Mouse (Mus musculus) urinary bladder, postnatal 14 days (tissue): ENCODE measurements around the gene Ska2.
A peak's percentile ranks its signal among the peaks of the same experiment; 100 is the strongest.

ENCODE experiments used
- DNase-seq: peaks from one replicate; pipeline ENCODE4 v3.0.0; 2021; ENCODE audit warnings: low spot score

Gene Ska2

GRCm38 (mm10) chr11:87108755-87109518 is at the start of gene Ska2:
Gene Ska2 (plus strand): TSS chr11:87109234.
- peak; percentile 97 for DNase-seq

- DNase-seq: no peak
Observed at GRCm38 (mm10) chr11:87060410-87060809, 48.6 kb upstream of the Ska2 start.

GRCm38 (mm10) chr11:87062087-87062486 is 46.9 kb upstream of the Ska2 start:
- no peak for DNase-seq

- DNase-seq: peak; percentile 73
Observed at GRCm38 (mm10) chr11:87073343-87073865, 35.6 kb upstream of the Ska2 start.

- peak; percentile 85 for DNase-seq
Observed at GRCm38 (mm10) chr11:87073866-87074440, 35.1 kb upstream of the Ska2 start, which contains the start of gene Gdpd1. Gene Gdpd1 (minus strand): TSS chr11:87074062.

GRCm38 (mm10) chr11:87083712-87084111 is 25.3 kb upstream of the Ska2 start:
- DNase-seq: no peak

- DNase-seq: no peak
Observed at GRCm38 (mm10) chr11:87085461-87085860, 23.6 kb upstream of the Ska2 start.

- DNase-seq: peak; percentile 83
Observed at GRCm38 (mm10) chr11:87086290-87086984, 22.6 kb upstream of the Ska2 start, which contains the start of gene Smg8. Gene Smg8 (minus strand): TSS chr11:87086774.

GRCm38 (mm10) chr11:87087142-87087541 is 21.9 kb upstream of the Ska2 start:
- DNase-seq: no peak

- no peak for DNase-seq
Observed at GRCm38 (mm10) chr11:87108409-87108754, 652 bp upstream of the Ska2 start, which contains the start of gene Prr11. Gene Prr11 (minus strand): TSS chr11:87108708.

- DNase-seq: peak; percentile 8
Observed at GRCm38 (mm10) chr11:87109519-87110171, 611 bp downstream of the Ska2 start.

GRCm38 (mm10) chr11:87110172-87110909 is 1.3 kb downstream of the Ska2 start:
- DNase-seq: no peak

- DNase-seq: no peak
Observed at GRCm38 (mm10) chr11:87121864-87122263, 12.8 kb downstream of the Ska2 start.

GRCm38 (mm10) chr11:87125562-87125961 is 16.5 kb downstream of the Ska2 start:
- no peak for DNase-seq

GRCm38 (mm10) chr11:87126281-87126823 is 17.3 kb downstream of the Ska2 start:
- DNase-seq: no peak

GRCm38 (mm10) chr11:87126824-87127816 is 18.1 kb downstream of the Ska2 start, which contains the start of gene Trim37:
Gene Trim37 (plus strand): TSS chr11:87127077.
- DNase-seq: peak; percentile 84

- no peak for DNase-seq
Observed at GRCm38 (mm10) chr11:87136233-87136632, 27.2 kb downstream of the Ska2 start.

GRCm38 (mm10) chr11:87158012-87158411 is 49.0 kb downstream of the Ska2 start:
- no peak for DNase-seq

- no peak for DNase-seq
Observed at GRCm38 (mm10) chr11:87162687-87163086, 53.7 kb downstream of the Ska2 start.

GRCm38 (mm10) chr11:87163751-87164150 is 54.7 kb downstream of the Ska2 start:
- no peak for DNase-seq
